Mouse (Mus musculus): Measurements from ENCODE around the gene D10Wsu102e. TPM values are rescaled to one million over a fixed set of nuclear protein-coding genes. Genes with fewer than 3 reads are reported as not detected.
"Not testable (repeated sequence)": the region's sequence is repeated elsewhere in the genome, so short reads cannot be mapped to it uniquely, and the experiment has no call there.

The D10Wsu102e gene
- polyA plus RNA-seq, 1 experiment from 2014 or later: 0.50 TPM

DNA sequence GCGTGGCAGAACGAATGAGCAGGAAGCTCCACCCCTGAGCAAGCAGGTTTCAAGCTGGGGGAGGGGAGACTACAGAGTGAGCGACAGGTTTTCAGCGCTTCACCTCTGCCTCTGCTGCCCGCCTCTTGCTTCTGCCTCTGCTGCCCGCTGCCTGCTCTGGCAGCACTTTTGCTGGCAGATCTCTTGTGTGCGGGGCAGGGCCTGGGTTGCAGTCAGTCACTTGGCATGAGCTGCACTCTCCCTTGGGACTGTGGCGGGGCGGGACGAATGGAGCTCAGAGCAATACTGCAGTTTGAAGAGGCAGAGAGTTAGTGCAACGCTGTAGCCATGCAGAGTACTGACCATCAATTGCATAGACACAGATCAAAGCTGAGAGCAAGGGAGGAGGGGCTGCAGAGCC is 45.0 kb downstream of the D10Wsu102e start:
- Histone ChIP-seq H3K27me3 (ENCODE audit: insufficient read depth, low read length) (no peaks in the 10 kb centered on the region), H3K9me3 (replicated peaks; ENCODE audit: low read length) (no peaks in the 10 kb centered on the region), H3K4me1 (replicated peaks; ENCODE audit: insufficient read depth, low read length) (no peaks in the 10 kb centered on the region), H3K4me3 (replicated peaks; ENCODE audit: low read depth, low read length) (no peak overlapping the region), H3K36me3 (ENCODE audit: insufficient read depth, low read length) (no peaks in the 10 kb centered on the region), H3K4me2 (ENCODE audit: low read length) (no peak overlapping the region), H3K9ac (ENCODE audit: low read depth, low read length) (no peak overlapping the region), H3K27ac (no peak overlapping the region)
- DNase-seq (ENCODE audit: low spot score): no peak
- no peak for TF ChIP-seq CTCF (IDR thresholded peaks at IDR 0.05; ENCODE audit: low read depth)
- no peak for ATAC-seq (replicated peaks; ENCODE audit: low FRiP score, low read depth)
- WGBS: 88% methylated on average over 11 of the region's 11 CpGs

DNA sequence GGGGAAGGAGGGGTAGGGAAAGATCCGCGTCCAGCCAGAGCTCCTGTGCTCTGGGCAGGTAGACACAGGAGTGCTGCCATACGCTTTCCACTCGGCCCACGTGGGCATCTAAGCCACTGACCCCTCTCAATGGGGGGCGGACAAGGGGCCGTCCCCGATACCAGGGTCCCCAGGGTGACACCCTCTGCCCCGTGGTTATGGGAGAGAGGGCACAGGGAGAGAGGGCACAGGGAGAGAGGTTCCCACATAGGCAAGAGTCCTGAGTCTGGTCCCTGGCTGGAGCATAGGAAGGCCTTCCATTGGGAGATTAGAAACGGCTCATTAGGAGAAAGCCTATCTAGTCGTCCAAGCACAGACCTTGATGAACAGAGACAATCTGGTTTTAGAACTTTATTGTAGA is 45.7 kb downstream of the D10Wsu102e start:
- Histone ChIP-seq H3K9me3 (replicated peaks; ENCODE audit: low read length) (no peaks in the 10 kb centered on the region), H3K4me2 (ENCODE audit: low read length) (no peak overlapping the region), H3K27me3 (ENCODE audit: insufficient read depth, low read length) (no peaks in the 10 kb centered on the region), H3K36me3 (ENCODE audit: insufficient read depth, low read length) (no peaks in the 10 kb centered on the region), H3K9ac (ENCODE audit: low read depth, low read length) (no peak overlapping the region), H3K4me3 (replicated peaks; ENCODE audit: low read depth, low read length) (no peak overlapping the region), H3K4me1 (replicated peaks; ENCODE audit: insufficient read depth, low read length) (no peaks in the 10 kb centered on the region), H3K27ac (no peak overlapping the region)
- ATAC-seq (replicated peaks; ENCODE audit: low FRiP score, low read depth) (no peak), DNase-seq (ENCODE audit: low spot score) (no peak)
- WGBS: 95% methylated on average over 11 of the region's 11 CpGs
- no peak for TF ChIP-seq CTCF (IDR thresholded peaks at IDR 0.05; ENCODE audit: low read depth)

DNA sequence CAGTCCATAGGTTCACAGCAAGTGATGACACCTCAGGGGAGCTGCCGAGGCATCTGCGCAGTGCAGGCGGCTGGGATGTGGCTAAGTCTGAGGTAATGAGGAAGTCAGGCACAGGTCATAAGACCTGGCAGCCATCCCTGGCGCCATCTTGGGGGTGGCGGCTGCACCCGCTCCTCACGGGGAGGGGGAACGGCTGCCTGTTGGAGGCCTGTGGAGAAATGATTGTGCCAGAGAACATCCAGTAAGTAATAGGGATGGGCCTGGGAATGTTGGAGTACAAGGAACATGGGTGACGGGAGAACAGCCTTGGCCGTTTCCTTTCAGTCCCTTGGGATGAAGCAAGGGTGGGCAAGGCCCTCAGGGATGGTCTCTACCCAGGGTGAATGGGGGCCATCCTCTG is 47.1 kb downstream of the D10Wsu102e start:
- TF ChIP-seq CTCF (IDR thresholded peaks at IDR 0.05; ENCODE audit: low read depth): no peak
- Histone ChIP-seq H3K36me3 (ENCODE audit: insufficient read depth, low read length) (no peaks in the 10 kb centered on the region), H3K4me2 (ENCODE audit: low read length) (no peak overlapping the region), H3K4me3 (replicated peaks; ENCODE audit: low read depth, low read length) (no peak overlapping the region), H3K4me1 (replicated peaks; ENCODE audit: insufficient read depth, low read length) (no peaks in the 10 kb centered on the region), H3K27ac (no peak overlapping the region), H3K9ac (ENCODE audit: low read depth, low read length) (no peak overlapping the region), H3K27me3 (ENCODE audit: insufficient read depth, low read length) (no peaks in the 10 kb centered on the region), H3K9me3 (replicated peaks; ENCODE audit: low read length) (no peaks in the 10 kb centered on the region)
- ATAC-seq (replicated peaks; ENCODE audit: low FRiP score, low read depth) (no peak), DNase-seq (ENCODE audit: low spot score) (no peak)
- 97% methylated on average over 10 of the region's 10 CpGs for WGBS

DNA sequence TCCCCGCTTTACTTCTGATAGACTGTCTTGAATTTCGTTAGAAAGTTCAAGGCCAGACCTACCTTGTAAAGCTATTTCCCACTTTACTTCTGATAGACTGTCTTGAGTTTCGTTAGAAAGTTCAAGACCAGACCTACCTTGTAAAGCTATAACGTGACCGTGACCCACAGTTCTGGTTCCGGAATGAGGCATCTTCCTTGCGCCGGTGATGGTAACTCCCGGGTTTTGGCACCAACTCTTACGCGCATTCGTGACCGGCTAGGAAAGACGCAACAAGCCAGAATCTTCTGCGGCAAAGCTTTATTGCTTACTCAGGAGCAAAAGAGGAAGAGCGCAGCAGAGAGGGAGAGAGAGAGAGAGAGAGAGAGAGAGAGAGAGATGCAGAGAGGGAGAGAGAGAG is 58.4 kb downstream of the D10Wsu102e start:
- 95% methylated on average over 16 of the region's 16 CpGs for WGBS
- not testable (repeated sequence) for H3K27ac ChIP-seq; H3K9ac ChIP-seq (ENCODE audit: low read depth, low read length); H3K4me2 ChIP-seq (ENCODE audit: low read length); H3K36me3 ChIP-seq (ENCODE audit: insufficient read depth, low read length); ATAC-seq (replicated peaks; ENCODE audit: low FRiP score, low read depth); H3K4me3 ChIP-seq (replicated peaks; ENCODE audit: low read depth, low read length); H3K27me3 ChIP-seq (ENCODE audit: insufficient read depth, low read length); H3K4me1 ChIP-seq (replicated peaks; ENCODE audit: insufficient read depth, low read length); DNase-seq (ENCODE audit: low spot score); H3K9me3 ChIP-seq (replicated peaks; ENCODE audit: low read length)

DNA sequence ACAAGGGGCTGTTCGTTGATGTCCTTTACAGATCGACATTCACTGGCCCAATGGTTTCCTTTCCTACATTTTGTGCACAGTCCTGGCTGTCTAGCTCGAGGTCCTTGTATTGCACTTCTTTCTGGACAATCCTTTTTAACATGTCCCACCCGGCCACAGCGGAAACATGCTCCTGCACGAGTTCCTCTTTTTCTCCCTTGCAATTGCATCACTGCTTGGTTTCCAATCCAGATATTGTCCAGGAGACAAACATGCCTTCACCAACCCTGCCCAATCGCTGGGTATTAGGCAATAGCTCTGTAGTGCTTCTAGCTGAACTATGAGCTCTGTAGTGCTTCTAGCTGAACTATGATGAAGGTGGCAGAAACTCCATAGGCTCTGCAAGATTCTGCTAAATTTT is 88.6 kb downstream of the D10Wsu102e start:
- H3K4me2 ChIP-seq (ENCODE audit: low read length): no peak overlapping the region
- no peaks in the 10 kb centered on the region for H3K36me3 ChIP-seq (ENCODE audit: insufficient read depth, low read length)
- no peaks in the 10 kb centered on the region for H3K4me1 ChIP-seq (replicated peaks; ENCODE audit: insufficient read depth, low read length)
- DNase-seq (ENCODE audit: low spot score) (no peak), ATAC-seq (replicated peaks; ENCODE audit: low FRiP score, low read depth) (no peak)
- H3K4me3 ChIP-seq (replicated peaks; ENCODE audit: low read depth, low read length): no peak overlapping the region
- H3K9me3 ChIP-seq (replicated peaks; ENCODE audit: low read length): no peaks in the 10 kb centered on the region
- no peaks in the 10 kb centered on the region for H3K27me3 ChIP-seq (ENCODE audit: insufficient read depth, low read length)
- no peak overlapping the region for H3K27ac ChIP-seq
- H3K9ac ChIP-seq (ENCODE audit: low read depth, low read length): no peak overlapping the region
- TF ChIP-seq CTCF (IDR thresholded peaks at IDR 0.05; ENCODE audit: low read depth): no peak
- whole genome bisulfite sequencing: 94% methylated on average over 7 of the region's 7 CpGs

DNA sequence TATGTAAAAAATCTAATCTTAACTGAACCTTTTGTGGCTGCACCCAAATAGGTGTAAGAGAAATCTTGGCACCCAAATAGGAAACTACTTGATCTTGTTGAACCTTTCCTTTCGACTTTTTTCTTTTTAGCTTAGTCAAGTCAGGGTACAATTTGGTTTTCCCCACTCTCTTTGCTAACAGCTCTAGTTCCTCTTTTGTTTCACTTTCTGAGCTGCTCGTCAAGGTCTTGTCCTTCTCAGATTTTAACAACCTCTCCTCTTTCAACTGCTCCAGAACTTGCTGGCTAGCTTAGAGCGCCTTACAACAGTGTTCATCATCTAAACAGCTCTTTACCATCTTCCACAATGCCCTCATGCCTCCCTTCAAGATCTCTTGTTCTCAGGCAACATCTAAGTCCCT is 97.5 kb downstream of the D10Wsu102e start:
- Histone ChIP-seq H3K9ac (ENCODE audit: low read depth, low read length) (no peak overlapping the region), H3K4me2 (ENCODE audit: low read length) (no peak overlapping the region), H3K36me3 (ENCODE audit: insufficient read depth, low read length) (no peaks in the 10 kb centered on the region), H3K27me3 (ENCODE audit: insufficient read depth, low read length) (no peaks in the 10 kb centered on the region), H3K4me1 (replicated peaks; ENCODE audit: insufficient read depth, low read length) (no peaks in the 10 kb centered on the region), H3K9me3 (replicated peaks; ENCODE audit: low read length) (peaks cover 16% of the 10 kb centered on the region), H3K4me3 (replicated peaks; ENCODE audit: low read depth, low read length) (no peak overlapping the region), H3K27ac (no peak overlapping the region)
- WGBS: 86% methylated on average over 3 of the region's 3 CpGs
- DNase-seq (ENCODE audit: low spot score) (no peak), ATAC-seq (replicated peaks; ENCODE audit: low FRiP score, low read depth) (no peak)
- no peak for TF ChIP-seq CTCF (IDR thresholded peaks at IDR 0.05; ENCODE audit: low read depth)

DNA sequence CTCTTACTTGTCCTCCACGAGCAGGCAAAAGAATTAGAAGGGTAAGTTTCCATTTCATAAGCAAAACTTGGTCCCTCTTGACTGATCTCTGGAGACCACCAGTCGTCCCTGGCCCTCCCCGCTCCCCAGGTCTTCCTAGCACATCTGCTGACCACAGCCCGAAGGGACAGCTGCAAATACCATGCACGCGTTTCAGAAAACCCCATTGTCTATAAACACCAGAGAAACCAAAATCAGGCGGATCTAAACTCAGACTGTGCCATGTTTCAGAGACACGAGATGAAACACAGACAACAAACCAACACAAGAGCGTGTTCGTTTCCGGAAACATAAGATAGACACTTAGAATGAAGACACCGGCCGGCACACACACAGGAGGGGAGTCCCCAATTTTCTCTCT is 115.2 kb downstream of the D10Wsu102e start:
- H3K4me3 ChIP-seq (replicated peaks; ENCODE audit: low read depth, low read length): no peak overlapping the region
- no peak overlapping the region for H3K27ac ChIP-seq
- H3K4me1 ChIP-seq (replicated peaks; ENCODE audit: insufficient read depth, low read length): no peaks in the 10 kb centered on the region
- H3K36me3 ChIP-seq (ENCODE audit: insufficient read depth, low read length): no peaks in the 10 kb centered on the region
- DNase-seq (ENCODE audit: low spot score) (no peak), ATAC-seq (replicated peaks; ENCODE audit: low FRiP score, low read depth) (no peak)
- H3K9me3 ChIP-seq (replicated peaks; ENCODE audit: low read length): no peaks in the 10 kb centered on the region
- H3K4me2 ChIP-seq (ENCODE audit: low read length): no peak overlapping the region
- no peak overlapping the region for H3K9ac ChIP-seq (ENCODE audit: low read depth, low read length)
- no peak for TF ChIP-seq CTCF (IDR thresholded peaks at IDR 0.05; ENCODE audit: low read depth)
- 96% methylated on average over 13 of the region's 13 CpGs for WGBS
- no peaks in the 10 kb centered on the region for H3K27me3 ChIP-seq (ENCODE audit: insufficient read depth, low read length)

Data from kidney, postnatal 0 days (tissue).